Mouse (Mus musculus) myocyte (in vitro differentiated cells): Measurements from ENCODE around the gene March2.

Experiments used
- POLR2A ChIP-seq: IDR thresholded peaks from one replicate; pipeline ENCODE4 v1.6.1; 2011; ENCODE audit warnings: low read depth, mild to moderate bottlenecking, control low read depth, moderate library complexity; ENCODE audit not compliant: insufficient read length
- REST ChIP-seq: IDR thresholded peaks from one replicate; pipeline ENCODE4 v1.6.1; 2011; ENCODE audit warnings: mild to moderate bottlenecking, control low read depth, moderate library complexity; ENCODE audit not compliant: insufficient read depth, insufficient read length

GRCm38 (mm10) chr17:33681767-33682166, 36.7 kb downstream of the March2 start:
- TF ChIP-seq POLR2A (no peak), REST (no peak)
